Mouse (Mus musculus): ENCODE data around the gene Syt13. TPM values are rescaled to one million over a fixed set of nuclear protein-coding genes. Genes with fewer than 3 reads are reported as not detected.

The Syt13 gene
- total and polyA plus RNA-seq, 3 experiments = not detected

GRCm38 (mm10) chr2:92985600-92985999 is 70.7 kb downstream of the Syt13 start:
- Histone ChIP-seq H3K36me3 (ENCODE audit: control insufficient read depth in 1 of 2, insufficient read depth in 2 of 2, low read length in 2 of 2) (peaks cover 0 to 18% of the 10 kb centered on the region in 2 experiments; a peak in 2 of 4 replicates), H3K4me3 (ENCODE audit: control insufficient read depth in 1 of 2, insufficient read depth in 1 of 2, low read depth in 2 of 2, low read length in 2 of 2) (no peak overlapping the region), H3K79me2 (ENCODE audit: control insufficient read depth, insufficient read depth, low read length, poor library complexity) (no peaks in the 10 kb centered on the region), H3K27ac (ENCODE audit: control insufficient read depth, low read depth, low read length) (no peak overlapping the region), H3K4me1 (ENCODE audit: control insufficient read depth in 1 of 2, insufficient read depth in 2 of 2, low read length in 2 of 2) (peaks cover 15 to 22% of the 10 kb centered on the region in 2 experiments), H3K27me3 (ENCODE audit: control insufficient read depth in 1 of 2, insufficient read depth in 2 of 2, low read length in 2 of 2) (no peaks in the 10 kb centered on the region), H3K9ac (ENCODE audit: control insufficient read depth, low read depth, low read length, poor library complexity, severe bottlenecking) (no peak overlapping the region), H3K9me3 (replicated peaks; ENCODE audit: insufficient read depth, low read length) (no peaks in the 10 kb centered on the region)
- TF ChIP-seq MEF2A (IDR thresholded peaks at IDR 0.05; ENCODE audit: extremely low read depth, insufficient replicate concordance, low read depth, low read length, poor library complexity, severe bottlenecking) (no peak), POLR2AphosphoS5 (IDR thresholded peaks at IDR 0.05; ENCODE audit: borderline replicate concordance, low read depth, low read length) (no peak), TBP (IDR thresholded peaks at IDR 0.05; ENCODE audit: low read depth, low read length) (no peak), MYC (IDR thresholded peaks at IDR 0.05; ENCODE audit: low read depth, low read length) (no peak), TAL1 (IDR thresholded peaks at IDR 0.05; ENCODE audit: low read length) (no peak), POLR2A (IDR thresholded peaks at IDR 0.05; ENCODE audit: control insufficient read depth in 1 of 2, insufficient read depth in 1 of 2, low read depth in 1 of 2, low read length in 2 of 2, poor library complexity in 1 of 2) (no peak), E2F4 (IDR thresholded peaks at IDR 0.05; ENCODE audit: borderline replicate concordance, low read depth, low read length) (no peak)
- DNase-seq (ENCODE audit: low read depth, low spot score) = no peak

GRCm38 (mm10) chr2:92987108-92987618 is 72.3 kb downstream of the Syt13 start:
- peaks cover 15 to 20% of the 10 kb centered on the region in 2 experiments for H3K4me1 ChIP-seq (ENCODE audit: control insufficient read depth in 1 of 2, insufficient read depth in 2 of 2, low read length in 2 of 2)
- no peak overlapping the region for H3K9ac ChIP-seq (ENCODE audit: control insufficient read depth, low read depth, low read length, poor library complexity, severe bottlenecking)
- no peak overlapping the region for H3K27ac ChIP-seq (ENCODE audit: control insufficient read depth, low read depth, low read length)
- no peak overlapping the region for H3K4me3 ChIP-seq (ENCODE audit: control insufficient read depth in 1 of 2, insufficient read depth in 1 of 2, low read depth in 2 of 2, low read length in 2 of 2)
- TF ChIP-seq CTCF (IDR thresholded peaks at IDR 0.05 in 2 of 3, conservative IDR thresholded peaks at IDR 0.05 in 1 of 3; ENCODE audit: control insufficient read depth in 1 of 3, insufficient read depth in 1 of 3, low read depth in 2 of 3, low read length in 3 of 3, poor library complexity in 1 of 3, severe bottlenecking in 1 of 3) (peak in 1 of 3 experiments; percentile 10; a peak in 2 of 6 replicates), ELF1 (IDR thresholded peaks at IDR 0.05; ENCODE audit: low read depth, low read length) (no peak)
- H3K79me2 ChIP-seq (ENCODE audit: control insufficient read depth, insufficient read depth, low read length, poor library complexity) = no peaks in the 10 kb centered on the region
- H3K9me3 ChIP-seq (replicated peaks; ENCODE audit: insufficient read depth, low read length) = no peaks in the 10 kb centered on the region
- peaks cover 0 to 18% of the 10 kb centered on the region in 2 experiments; a peak in 2 of 4 replicates for H3K36me3 ChIP-seq (ENCODE audit: control insufficient read depth in 1 of 2, insufficient read depth in 2 of 2, low read length in 2 of 2)
- no peak for DNase-seq (ENCODE audit: low read depth, low spot score)
- H3K27me3 ChIP-seq (ENCODE audit: control insufficient read depth in 1 of 2, insufficient read depth in 2 of 2, low read length in 2 of 2) = no peaks in the 10 kb centered on the region

GRCm38 (mm10) chr2:92987901-92988631 is 73.2 kb downstream of the Syt13 start:
- Histone ChIP-seq H3K9me3 (replicated peaks; ENCODE audit: insufficient read depth, low read length) (no peaks in the 10 kb centered on the region), H3K27ac (ENCODE audit: control insufficient read depth, low read depth, low read length) (no peak overlapping the region), H3K79me2 (ENCODE audit: control insufficient read depth, insufficient read depth, low read length, poor library complexity) (no peaks in the 10 kb centered on the region), H3K4me3 (ENCODE audit: control insufficient read depth in 1 of 2, insufficient read depth in 1 of 2, low read depth in 2 of 2, low read length in 2 of 2) (no peak overlapping the region), H3K4me1 (ENCODE audit: control insufficient read depth in 1 of 2, insufficient read depth in 2 of 2, low read length in 2 of 2) (peaks cover 6 to 11% of the 10 kb centered on the region in 2 experiments), H3K36me3 (ENCODE audit: control insufficient read depth in 1 of 2, insufficient read depth in 2 of 2, low read length in 2 of 2) (peaks cover 0 to 10% of the 10 kb centered on the region in 2 experiments; a peak in 2 of 4 replicates), H3K27me3 (ENCODE audit: control insufficient read depth in 1 of 2, insufficient read depth in 2 of 2, low read length in 2 of 2) (no peaks in the 10 kb centered on the region), H3K9ac (ENCODE audit: control insufficient read depth, low read depth, low read length, poor library complexity, severe bottlenecking) (no peak overlapping the region)
- TF ChIP-seq GABPA (IDR thresholded peaks at IDR 0.05; ENCODE audit: low read depth, low read length) = no peak
- peak; percentile 30 for TF ChIP-seq SMC3 (IDR thresholded peaks at IDR 0.05; ENCODE audit: low read depth, low read length)
- TF ChIP-seq KAT2A (conservative IDR thresholded peaks at IDR 0.05; ENCODE audit: low read depth, low read length) = no peak
- no peak for TF ChIP-seq SIN3A (IDR thresholded peaks at IDR 0.05; ENCODE audit: low read length)
- no peak for TF ChIP-seq USF2 (IDR thresholded peaks at IDR 0.05; ENCODE audit: borderline replicate concordance in 1 of 2, insufficient read depth in 1 of 2, low read depth in 1 of 2, low read length in 2 of 2)
- TF ChIP-seq TBP (IDR thresholded peaks at IDR 0.05; ENCODE audit: low read depth, low read length) = no peak
- TF ChIP-seq CTCF (IDR thresholded peaks at IDR 0.05 in 2 of 3, conservative IDR thresholded peaks at IDR 0.05 in 1 of 3; ENCODE audit: control insufficient read depth in 1 of 3, insufficient read depth in 1 of 3, low read depth in 2 of 3, low read length in 3 of 3, poor library complexity in 1 of 3, severe bottlenecking in 1 of 3) = peak in 2 of 3 experiments; percentile 28 to 34; a peak in 3 of 6 replicates
- TF ChIP-seq NRF1 (IDR thresholded peaks at IDR 0.05; ENCODE audit: insufficient read depth, low read depth, low read length, poor library complexity, severe bottlenecking) = no peak
- no peak for TF ChIP-seq ZC3H11A (IDR thresholded peaks at IDR 0.05; ENCODE audit: low read depth, low read length)
- no peak for DNase-seq (ENCODE audit: low read depth, low spot score)
